Mouse (Mus musculus): ENCODE measurements around the gene Ppm1h. TPM values are rescaled to one million over a fixed set of nuclear protein-coding genes. Genes with fewer than 3 reads are reported as not detected.

The Ppm1h gene
- total and polyA plus RNA-seq, 2 experiments from 2014 or later: 50.3 to 60.2 TPM

- no peak; the same call in 1 of the 2 replicates for TF ChIP-seq CTCF (IDR thresholded peaks at IDR 0.05; ENCODE audit: low read depth)
- Histone ChIP-seq H3K9me3 (ENCODE audit: low read length) (no peaks in the 10 kb centered on the region), H3K27ac (peak overlapping the region; percentile 45; the same call in 1 of the 2 replicates), H3K4me1 (ENCODE audit: insufficient read depth, low read length) (no peaks in the 10 kb centered on the region), H3K4me2 (ENCODE audit: low read depth, low read length) (no peak overlapping the region), H3K9ac (replicated peaks; ENCODE audit: low read length) (no peak overlapping the region), H3K36me3 (ENCODE audit: insufficient read depth, low read length) (peaks cover 11% of the 10 kb centered on the region; the same call in 1 of the 2 replicates), H3K4me3 (ENCODE audit: low read length) (no peak overlapping the region), H3K27me3 (ENCODE audit: insufficient read depth, low read length) (no peaks in the 10 kb centered on the region)
- DNase-seq (ENCODE audit: low spot score) (no peak), ATAC-seq (no peak)
- WGBS: 93% methylated on average over 6 of the region's 6 CpGs
These were observed 312.0 kb downstream of the Ppm1h start for GRCm38 (mm10) chr10:122990606-122991005.

DNA sequence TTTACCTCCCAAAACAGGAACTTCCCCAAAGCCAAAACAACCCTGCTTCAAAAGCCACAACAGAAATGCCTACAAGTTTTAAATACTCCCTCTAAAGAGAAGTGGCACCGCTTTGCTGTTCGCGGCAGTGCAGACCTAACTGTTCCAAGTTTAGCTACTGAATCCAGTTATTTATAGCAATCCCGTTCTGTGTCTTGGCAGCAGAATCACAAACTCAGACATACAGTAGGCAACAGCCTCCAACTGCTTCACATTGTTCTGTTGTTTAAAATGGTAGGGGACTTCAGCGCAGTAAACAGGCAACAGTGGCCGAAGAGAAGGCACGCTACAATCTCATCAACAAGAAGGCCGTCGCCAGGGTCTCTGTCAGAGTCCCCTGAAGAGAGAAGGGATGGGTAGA, 312.5 kb downstream of the Ppm1h start:
- no peak overlapping the region for H3K9ac ChIP-seq (replicated peaks; ENCODE audit: low read length)
- ATAC-seq (no peak), DNase-seq (ENCODE audit: low spot score) (no peak)
- H3K4me2 ChIP-seq (ENCODE audit: low read depth, low read length): no peak overlapping the region
- H3K36me3 ChIP-seq (ENCODE audit: insufficient read depth, low read length): peaks cover 14% of the 10 kb centered on the region; the same call in 1 of the 2 replicates
- TF ChIP-seq CTCF (IDR thresholded peaks at IDR 0.05; ENCODE audit: low read depth): no peak
- H3K27ac ChIP-seq: peak overlapping the region; percentile 45; the same call in 1 of the 2 replicates
- no peaks in the 10 kb centered on the region for H3K9me3 ChIP-seq (ENCODE audit: low read length)
- H3K27me3 ChIP-seq (ENCODE audit: insufficient read depth, low read length): no peaks in the 10 kb centered on the region
- WGBS: 63% methylated on average over 9 of the region's 9 CpGs
- H3K4me3 ChIP-seq (ENCODE audit: low read length): no peak overlapping the region
- no peaks in the 10 kb centered on the region for H3K4me1 ChIP-seq (ENCODE audit: insufficient read depth, low read length)

- H3K27ac ChIP-seq: peak overlapping the region; percentile 45; the same call in 1 of the 2 replicates
These were observed 313.1 kb downstream of the Ppm1h start for GRCm38 (mm10) chr10:122991648-122992047.

GRCm38 (mm10) chr10:122994402-122995107, 316.0 kb downstream of the Ppm1h start:
- DNase-seq (ENCODE audit: low spot score) (no peak), ATAC-seq (no peak)
- no peak overlapping the region for H3K27ac ChIP-seq
- no peak for TF ChIP-seq CTCF (IDR thresholded peaks at IDR 0.05; ENCODE audit: low read depth)
- H3K9ac ChIP-seq (replicated peaks; ENCODE audit: low read length): no peak overlapping the region
- no peak overlapping the region for H3K4me2 ChIP-seq (ENCODE audit: low read depth, low read length)
- H3K4me1 ChIP-seq (ENCODE audit: insufficient read depth, low read length): no peaks in the 10 kb centered on the region
- peaks cover 40% of the 10 kb centered on the region; the same call in 1 of the 2 replicates for H3K36me3 ChIP-seq (ENCODE audit: insufficient read depth, low read length)
- H3K4me3 ChIP-seq (ENCODE audit: low read length): no peak overlapping the region
- 52% methylated on average over 17 of the region's 17 CpGs for WGBS
- no peaks in the 10 kb centered on the region for H3K9me3 ChIP-seq (ENCODE audit: low read length)
- H3K27me3 ChIP-seq (ENCODE audit: insufficient read depth, low read length): no peaks in the 10 kb centered on the region

More at GRCm38 (mm10) chr10:122991648-122992047, 313.1 kb downstream of the Ppm1h start:
- no peak overlapping the region for H3K4me2 ChIP-seq (ENCODE audit: low read depth, low read length)
- TF ChIP-seq CTCF (IDR thresholded peaks at IDR 0.05; ENCODE audit: low read depth): no peak
- H3K27me3 ChIP-seq (ENCODE audit: insufficient read depth, low read length): no peaks in the 10 kb centered on the region
- H3K4me1 ChIP-seq (ENCODE audit: insufficient read depth, low read length): no peaks in the 10 kb centered on the region
- DNase-seq (ENCODE audit: low spot score): no peak
- no peak overlapping the region for H3K9ac ChIP-seq (replicated peaks; ENCODE audit: low read length)
- peaks cover 17% of the 10 kb centered on the region; the same call in 1 of the 2 replicates for H3K36me3 ChIP-seq (ENCODE audit: insufficient read depth, low read length)
- 83% methylated on average over 9 of the region's 9 CpGs for WGBS
- ATAC-seq: no peak
- no peak overlapping the region for H3K4me3 ChIP-seq (ENCODE audit: low read length)
- H3K9me3 ChIP-seq (ENCODE audit: low read length): no peaks in the 10 kb centered on the region

MicroRNAs within 50 kb of the gene (microRNA counts, 519-probe panel; counts per million panel counts)
- microRNA mmu-let-7i: 6,276 counts per million, percentile 95 among the panel's probes with 10 or more counts

Small RNAs within 50 kb of the gene (microRNA-seq; reads per million reads assigned to microRNA genes)
- 0 reads per million in 2 experiments for gene Mir6412
- 0 reads per million in 2 experiments for gene Mir8104
- gene Mirlet7i: 31,491 to 48,844 reads per million in 2 experiments

Other genes starting within 250 kb of the Ppm1h start
- gene Avpr1a, start 230.3 kb upstream of the Ppm1h start, total RNA-seq (2014; rRNA removed): 5.2 and 5.6 TPM in 2 replicates
- 2.9 and 3.1 TPM in 2 replicates for gene Avpr1a, start 230.3 kb upstream of the Ppm1h start, polyA plus RNA-seq (2015; fragmentation: Nextera tagmentation; extraction: Ambion mirVana)

Data from hindbrain, postnatal 0 days (tissue).